Mouse (Mus musculus): Measurements from ENCODE around the gene Mrgprb1. TPM values are rescaled to one million over a fixed set of nuclear protein-coding genes. Genes with fewer than 3 reads are reported as not detected.

Gene Mrgprb1
- polyA plus RNA-seq (2012; rRNA removed): 0.06 and 0.07 TPM in 2 replicates

GRCm38 (mm10) chr7:48456242-48456641 is at the start of gene Mrgprb1:
TSS of gene Mrgprb1 (minus strand) at chr7:48456342.

GRCm38 (mm10) chr7:48499221-48499620 is 43.1 kb upstream of the Mrgprb1 start, which contains the start of gene Mrgprx2:
TSS of gene Mrgprx2 (minus strand) at chr7:48499321.

Other genes starting within 250 kb of the Mrgprb1 start
- not detected in 2 replicates for gene Mrgprb8, start 67.8 kb downstream of the Mrgprb1 start, polyA plus RNA-seq (2012; rRNA removed)
- 0.03 TPM in 1 of 2 replicates, not detected in the other for gene Mrgprx2, start 43.0 kb upstream of the Mrgprb1 start, polyA plus RNA-seq (2012; rRNA removed)
- gene Mrgprb2, start 101.7 kb upstream of the Mrgprb1 start, polyA plus RNA-seq (2012; rRNA removed): 0.07 TPM in 1 of 2 replicates, not detected in the other
- not detected in 2 replicates for gene Mrgprb3, start 187.5 kb upstream of the Mrgprb1 start, polyA plus RNA-seq (2012; rRNA removed)

All from ovary, adult 2 months (tissue).